Mouse (Mus musculus) stomach, postnatal 0 days (tissue): Measurements from ENCODE around the gene Vil1.

Source experiments
- CTCF ChIP-seq: IDR thresholded peaks from 2 replicates; pipeline ENCODE4 v1.5.1; 2016; ENCODE audit warnings: antibody characterized with exemption, low read depth, mild to moderate bottlenecking, moderate library complexity
- EP300 ChIP-seq: optimal IDR thresholded peaks from 2 replicates; pipeline ENCODE3; 2016; ENCODE audit warnings: antibody characterized with exemption

DNA sequence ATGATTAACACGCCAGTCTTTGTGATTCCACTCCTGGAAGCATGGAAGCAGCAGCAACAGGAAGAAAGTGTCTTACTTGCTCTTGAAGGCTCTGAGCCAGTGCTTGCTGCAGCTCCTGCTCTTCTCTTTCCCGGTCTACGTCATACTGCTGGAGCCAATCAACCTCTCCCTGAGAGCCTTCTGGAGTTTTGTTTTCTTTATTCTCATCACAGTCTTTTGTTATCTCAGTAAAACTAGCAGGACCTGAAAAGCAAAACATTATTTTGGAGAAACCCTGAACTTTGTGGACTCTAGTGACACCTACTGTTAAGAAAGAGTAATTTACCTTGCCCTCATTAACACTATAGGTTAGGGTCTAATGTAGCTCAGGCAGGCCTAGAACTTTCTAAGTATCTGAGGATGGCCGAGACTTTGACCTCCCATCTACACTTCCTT, 43.5 kb downstream of the Vil1 start:
- TF ChIP-seq EP300 (no peak), CTCF (peak; percentile 84)
